Mouse (Mus musculus): ENCODE results near the gene Fuom. TPM values are rescaled to one million over a fixed set of nuclear protein-coding genes. Genes with fewer than 3 reads are reported as not detected.

Gene Fuom
- polyA plus RNA-seq, 1 experiment: 31.6 TPM

- peaks cover 93% of the 10 kb centered on the region for H3K27me3 ChIP-seq (replicated peaks)
- TF ChIP-seq FLI1 (IDR thresholded peaks at IDR 0.05; ENCODE audit: low read length) (no peak), GATA1 (IDR thresholded peaks at IDR 0.05; ENCODE audit: borderline replicate concordance, low read length) (no peak)
- H3K4me1 ChIP-seq: peaks cover 31% of the 10 kb centered on the region
- H3K4me3 ChIP-seq (replicated peaks): peak overlapping the region; percentile 83
- peaks cover 35% of the 10 kb centered on the region for H3K9me3 ChIP-seq
- H3K36me3 ChIP-seq (replicated peaks; ENCODE audit: low read length): no peaks in the 10 kb centered on the region
Observed at GRCm38 (mm10) chr7:140058528-140058927, 43.7 kb downstream of the Fuom start.

- peaks cover 96% of the 10 kb centered on the region for H3K27me3 ChIP-seq (replicated peaks)
- TF ChIP-seq GATA1 (IDR thresholded peaks at IDR 0.05; ENCODE audit: borderline replicate concordance, low read length): no peak
- TF ChIP-seq FLI1 (IDR thresholded peaks at IDR 0.05; ENCODE audit: low read length): no peak
- peaks cover 35% of the 10 kb centered on the region for H3K9me3 ChIP-seq
- H3K4me3 ChIP-seq (replicated peaks): peak overlapping the region; percentile 83
- H3K4me1 ChIP-seq: peaks cover 31% of the 10 kb centered on the region
- H3K36me3 ChIP-seq (replicated peaks; ENCODE audit: low read length): no peaks in the 10 kb centered on the region
Observed at GRCm38 (mm10) chr7:140057413-140058407, 44.5 kb downstream of the Fuom start.

- H3K4me3 ChIP-seq (replicated peaks): no peak overlapping the region
- H3K27me3 ChIP-seq (replicated peaks): peaks cover 94% of the 10 kb centered on the region
- no peaks in the 10 kb centered on the region for H3K36me3 ChIP-seq (replicated peaks; ENCODE audit: low read length)
- peaks cover 33% of the 10 kb centered on the region for H3K4me1 ChIP-seq
- peaks cover 40% of the 10 kb centered on the region for H3K9me3 ChIP-seq
- no peak for TF ChIP-seq FLI1 (IDR thresholded peaks at IDR 0.05; ENCODE audit: low read length)
- no peak for TF ChIP-seq GATA1 (IDR thresholded peaks at IDR 0.05; ENCODE audit: borderline replicate concordance, low read length)
Observed at GRCm38 (mm10) chr7:140054124-140054523, 48.1 kb downstream of the Fuom start.

- no peak for TF ChIP-seq GATA1 (IDR thresholded peaks at IDR 0.05; ENCODE audit: borderline replicate concordance, low read length)
- no peak for TF ChIP-seq FLI1 (IDR thresholded peaks at IDR 0.05; ENCODE audit: low read length)
- no peaks in the 10 kb centered on the region for H3K36me3 ChIP-seq (replicated peaks; ENCODE audit: low read length)
- H3K4me3 ChIP-seq (replicated peaks): peak overlapping the region; percentile 90
- peaks cover 37% of the 10 kb centered on the region for H3K4me1 ChIP-seq
- H3K27me3 ChIP-seq (replicated peaks): peaks cover 97% of the 10 kb centered on the region
- H3K9me3 ChIP-seq: peaks cover 6% of the 10 kb centered on the region; the same call in 1 of the 2 replicates
Observed at GRCm38 (mm10) chr7:140049115-140049689, 53.0 kb downstream of the Fuom start.

GRCm38 (mm10) chr7:140048361-140049114 lies 53.7 kb downstream of the Fuom start, which contains the start of gene Msx3:
TSS of gene Msx3 (minus strand) at chr7:140049089.
- TF ChIP-seq GATA1 (IDR thresholded peaks at IDR 0.05; ENCODE audit: borderline replicate concordance, low read length) (no peak), FLI1 (IDR thresholded peaks at IDR 0.05; ENCODE audit: low read length) (no peak)
- Histone ChIP-seq H3K27me3 (replicated peaks) (peaks cover 95% of the 10 kb centered on the region), H3K4me1 (peaks cover 37% of the 10 kb centered on the region), H3K36me3 (replicated peaks; ENCODE audit: low read length) (no peaks in the 10 kb centered on the region), H3K9me3 (peaks cover 6% of the 10 kb centered on the region; the same call in 1 of the 2 replicates), H3K4me3 (replicated peaks) (peak within 1 kb of the TSS; percentile 90)

- peak overlapping the region; percentile 90 for H3K4me3 ChIP-seq (replicated peaks)
- H3K27me3 ChIP-seq (replicated peaks): peaks cover 92% of the 10 kb centered on the region
- no peak for TF ChIP-seq FLI1 (IDR thresholded peaks at IDR 0.05; ENCODE audit: low read length)
- no peak for TF ChIP-seq GATA1 (IDR thresholded peaks at IDR 0.05; ENCODE audit: borderline replicate concordance, low read length)
Observed at GRCm38 (mm10) chr7:140047811-140048311, 54.4 kb downstream of the Fuom start.

More at GRCm38 (mm10) chr7:140047811-140048311, 54.4 kb downstream of the Fuom start:
- Histone ChIP-seq H3K9me3 (peaks cover 6% of the 10 kb centered on the region; the same call in 1 of the 2 replicates), H3K36me3 (replicated peaks; ENCODE audit: low read length) (no peaks in the 10 kb centered on the region), H3K4me1 (peaks cover 37% of the 10 kb centered on the region)

Other genes with a start within 250 kb of the Fuom start
- gene Kndc1, start 207.7 kb downstream of the Fuom start, polyA plus RNA-seq (2012; ENCODE audit: insufficient read depth, low replicate concordance): not detected in 2 replicates
- gene Utf1, start 158.7 kb downstream of the Fuom start, polyA plus RNA-seq (2012; ENCODE audit: insufficient read depth, low replicate concordance): not detected in 2 replicates
- gene 6430531B16Rik, start 123.7 kb downstream of the Fuom start, polyA plus RNA-seq (2012; ENCODE audit: insufficient read depth, low replicate concordance): 0.31 TPM in 1 of 2 replicates, not detected in the other
- gene Adam8, start 109.9 kb downstream of the Fuom start, polyA plus RNA-seq (2012; ENCODE audit: insufficient read depth, low replicate concordance): 7.8 and 22.3 TPM in 2 replicates
- gene Zfp511, start 66.0 kb downstream of the Fuom start, polyA plus RNA-seq (2012; ENCODE audit: insufficient read depth, low replicate concordance): 13.1 and 14.7 TPM in 2 replicates
- 0.54 and 3.8 TPM in 2 replicates for gene Tubgcp2, start 65.8 kb downstream of the Fuom start, polyA plus RNA-seq (2012; ENCODE audit: insufficient read depth, low replicate concordance)
- not detected in 2 replicates for gene Msx3, start 53.4 kb downstream of the Fuom start, polyA plus RNA-seq (2012; ENCODE audit: insufficient read depth, low replicate concordance)
- 0.22 and 5.4 TPM in 2 replicates for gene Caly, start 19.9 kb downstream of the Fuom start, polyA plus RNA-seq (2012; ENCODE audit: insufficient read depth, low replicate concordance)
- gene Prap1, start 9.0 kb downstream of the Fuom start, polyA plus RNA-seq (2012; ENCODE audit: insufficient read depth, low replicate concordance): not detected in 2 replicates
- gene Paox, start 13.4 kb upstream of the Fuom start, polyA plus RNA-seq (2012; ENCODE audit: insufficient read depth, low replicate concordance): 2.9 and 4.3 TPM in 2 replicates
- 5.5 TPM in 1 of 2 replicates, not detected in the other for gene Echs1, start 14.0 kb upstream of the Fuom start, polyA plus RNA-seq (2012; ENCODE audit: insufficient read depth, low replicate concordance)
- gene Mtg1, start 35.1 kb upstream of the Fuom start, polyA plus RNA-seq (2012; ENCODE audit: insufficient read depth, low replicate concordance): 6.6 TPM in 1 of 2 replicates, not detected in the other
- gene Sprn, start 52.4 kb upstream of the Fuom start, polyA plus RNA-seq (2012; ENCODE audit: insufficient read depth, low replicate concordance): not detected in 2 replicates
- not detected in 2 replicates for gene Olfr522, start 62.3 kb upstream of the Fuom start, polyA plus RNA-seq (2012; ENCODE audit: insufficient read depth, low replicate concordance)
- gene Olfr523, start 70.8 kb upstream of the Fuom start, polyA plus RNA-seq (2012; ENCODE audit: insufficient read depth, low replicate concordance): not detected in 2 replicates
- gene Olfr524, start 103.5 kb upstream of the Fuom start, polyA plus RNA-seq (2012; ENCODE audit: insufficient read depth, low replicate concordance): not detected in 2 replicates
- gene Cd163l1, start 115.8 kb upstream of the Fuom start, polyA plus RNA-seq (2012; ENCODE audit: insufficient read depth, low replicate concordance): 0.15 TPM in 1 of 2 replicates, not detected in the other
- not detected in 2 replicates for gene 5830411N06Rik, start 144.8 kb upstream of the Fuom start, polyA plus RNA-seq (2012; ENCODE audit: insufficient read depth, low replicate concordance)
- not detected in 2 replicates for gene Olfr525, start 218.4 kb upstream of the Fuom start, polyA plus RNA-seq (2012; ENCODE audit: insufficient read depth, low replicate concordance)
- gene Olfr527, start 231.6 kb upstream of the Fuom start, polyA plus RNA-seq (2012; ENCODE audit: insufficient read depth, low replicate concordance): 0.71 TPM in 1 of 2 replicates, not detected in the other